Mouse (Mus musculus): ENCODE results near the gene Klc3. TPM values are rescaled to one million over a fixed set of nuclear protein-coding genes. Genes with fewer than 3 reads are reported as not detected.
A peak's percentile ranks its signal among the peaks of the same experiment; 100 is the strongest.

Gene Klc3
- total and polyA plus RNA-seq, 2 experiments from 2014 or later, result 2.3 to 2.7 TPM

GRCm38 (mm10) chr7:19424051-19424450, 20.1 kb upstream of the Klc3 start:
- H3K27ac ChIP-seq, result no peak overlapping the region
- ATAC-seq (no peak), DNase-seq (ENCODE audit: low spot score) (no peak)
- H3K4me3 ChIP-seq (ENCODE audit: low read length), result no peak overlapping the region
- peaks cover 37% of the 10 kb centered on the region for H3K36me3 ChIP-seq (ENCODE audit: insufficient read depth, low read length)
- H3K4me1 ChIP-seq (ENCODE audit: insufficient read depth, low read length), result no peaks in the 10 kb centered on the region
- no peak overlapping the region for H3K4me2 ChIP-seq (ENCODE audit: low read depth, low read length)
- no peak for TF ChIP-seq CTCF (IDR thresholded peaks at IDR 0.05; ENCODE audit: low read depth)
- 64% methylated on average over 4 of the region's 4 CpGs for WGBS
- H3K9ac ChIP-seq (replicated peaks; ENCODE audit: low read length), result no peak overlapping the region
- H3K9me3 ChIP-seq (ENCODE audit: low read length), result no peaks in the 10 kb centered on the region
- peaks cover 5% of the 10 kb centered on the region; the same call in 1 of the 2 replicates for H3K27me3 ChIP-seq (ENCODE audit: insufficient read depth, low read length)

GRCm38 (mm10) chr7:19423083-19423482, 19.2 kb upstream of the Klc3 start:
- WGBS, result 87% methylated on average over 3 of the region's 3 CpGs

DNA sequence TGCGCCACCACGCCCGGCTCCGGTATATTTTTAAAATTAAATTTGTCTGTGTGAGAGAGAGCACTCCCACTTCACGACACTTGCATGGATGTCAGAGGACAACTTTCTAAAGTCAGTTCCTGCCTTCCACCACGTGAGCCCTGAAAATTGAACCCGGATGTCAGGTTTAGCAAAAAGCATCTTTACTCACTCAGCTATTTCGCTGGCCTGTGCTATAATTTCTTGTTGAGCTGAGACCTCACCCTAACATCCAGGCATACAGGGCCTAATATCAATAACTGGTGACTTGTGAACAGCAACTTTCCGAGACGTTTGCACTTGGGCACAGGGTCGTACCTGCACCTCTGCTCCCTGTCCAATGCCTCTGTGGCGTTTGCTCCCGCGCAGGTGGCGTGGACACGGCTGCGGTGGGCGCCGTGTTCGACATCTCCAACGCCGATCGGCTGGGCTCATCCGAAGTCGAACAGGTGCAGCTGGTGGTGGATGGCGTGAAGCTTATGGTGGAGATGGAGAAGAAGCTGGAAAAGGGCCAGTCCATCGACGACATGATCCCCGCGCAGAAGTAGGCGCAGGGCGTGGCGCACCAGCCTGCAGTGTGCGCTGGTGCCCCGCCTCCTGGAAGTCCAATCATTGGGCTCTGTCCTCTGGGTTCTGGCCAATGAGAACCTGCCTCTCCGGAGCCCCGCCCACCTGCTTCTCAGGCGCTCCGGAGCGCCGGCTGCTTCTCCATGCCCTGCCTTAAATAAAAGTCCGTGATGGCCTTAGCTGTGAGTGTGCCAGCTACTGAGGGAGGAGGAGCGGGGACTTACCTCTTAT, 17.1 kb upstream of the Klc3 start:
- Histone ChIP-seq H3K27ac (no peak overlapping the region), H3K4me3 (ENCODE audit: low read length) (peak overlapping the region; percentile 41), H3K4me2 (ENCODE audit: low read depth, low read length) (peak overlapping the region; percentile 66), H3K27me3 (ENCODE audit: insufficient read depth, low read length) (peaks cover 5% of the 10 kb centered on the region; the same call in 1 of the 2 replicates), H3K36me3 (ENCODE audit: insufficient read depth, low read length) (peaks cover 14% of the 10 kb centered on the region), H3K9ac (replicated peaks; ENCODE audit: low read length) (0 out of 2 replicates have a peak overlapping the region, but pooled peaks have one; percentile 9), H3K4me1 (ENCODE audit: insufficient read depth, low read length) (no peaks in the 10 kb centered on the region), H3K9me3 (ENCODE audit: low read length) (no peaks in the 10 kb centered on the region)
- WGBS, result 12% methylated on average over 43 of the region's 43 CpGs
- no peak for TF ChIP-seq CTCF (IDR thresholded peaks at IDR 0.05; ENCODE audit: low read depth)
- DNase-seq (ENCODE audit: low spot score) (peak; percentile 95), ATAC-seq (peak; percentile 95)

More at GRCm38 (mm10) chr7:19423083-19423482, 19.2 kb upstream of the Klc3 start:
- Histone ChIP-seq H3K27me3 (ENCODE audit: insufficient read depth, low read length) (peaks cover 5% of the 10 kb centered on the region; the same call in 1 of the 2 replicates), H3K27ac (no peak overlapping the region), H3K36me3 (ENCODE audit: insufficient read depth, low read length) (peaks cover 27% of the 10 kb centered on the region), H3K4me2 (ENCODE audit: low read depth, low read length) (no peak overlapping the region), H3K9ac (replicated peaks; ENCODE audit: low read length) (no peak overlapping the region), H3K9me3 (ENCODE audit: low read length) (no peaks in the 10 kb centered on the region), H3K4me3 (ENCODE audit: low read length) (no peak overlapping the region), H3K4me1 (ENCODE audit: insufficient read depth, low read length) (no peaks in the 10 kb centered on the region)
- DNase-seq (ENCODE audit: low spot score) (no peak), ATAC-seq (no peak)
- TF ChIP-seq CTCF (IDR thresholded peaks at IDR 0.05; ENCODE audit: low read depth), result no peak

GRCm38 (mm10) chr7:19420121-19420520, 16.2 kb upstream of the Klc3 start:
- no peak overlapping the region for H3K27ac ChIP-seq
- H3K9me3 ChIP-seq (ENCODE audit: low read length), result no peaks in the 10 kb centered on the region
- 9% methylated on average over 28 of the region's 28 CpGs for WGBS
- H3K4me2 ChIP-seq (ENCODE audit: low read depth, low read length), result peak overlapping the region; percentile 38
- H3K4me3 ChIP-seq (ENCODE audit: low read length), result no peak overlapping the region
- DNase-seq (ENCODE audit: low spot score), result no peak
- H3K4me1 ChIP-seq (ENCODE audit: insufficient read depth, low read length), result no peaks in the 10 kb centered on the region
- no peak for ATAC-seq
- 0 out of 2 replicates have a peak, but pooled peaks cover 5% of the 10 kb centered on the region for H3K36me3 ChIP-seq (ENCODE audit: insufficient read depth, low read length)
- peaks cover 5% of the 10 kb centered on the region; the same call in 1 of the 2 replicates for H3K27me3 ChIP-seq (ENCODE audit: insufficient read depth, low read length)
- no peak for TF ChIP-seq CTCF (IDR thresholded peaks at IDR 0.05; ENCODE audit: low read depth)
- H3K9ac ChIP-seq (replicated peaks; ENCODE audit: low read length), result no peak overlapping the region

DNA sequence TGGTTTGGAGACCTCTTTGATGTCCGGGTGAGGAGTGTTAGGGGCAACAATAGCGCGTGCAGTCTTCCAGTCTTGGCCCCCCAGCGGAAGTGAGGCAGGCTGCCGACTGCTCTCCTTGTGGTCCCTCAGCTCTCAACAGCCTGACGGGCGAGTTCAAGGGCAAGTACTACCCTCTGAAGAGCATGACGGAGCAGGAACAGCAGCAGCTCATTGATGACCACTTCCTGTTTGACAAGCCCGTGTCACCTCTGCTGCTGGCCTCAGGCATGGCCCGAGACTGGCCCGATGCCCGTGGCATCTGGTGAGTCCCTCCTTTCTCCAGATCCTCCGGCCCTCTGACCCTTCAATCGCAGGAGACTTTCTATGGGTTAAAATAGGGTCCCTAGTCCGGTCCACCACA, 12.7 kb upstream of the Klc3 start:
- Histone ChIP-seq H3K9ac (replicated peaks; ENCODE audit: low read length) (no peak overlapping the region), H3K4me3 (ENCODE audit: low read length) (no peak overlapping the region), H3K36me3 (ENCODE audit: insufficient read depth, low read length) (no peaks in the 10 kb centered on the region), H3K9me3 (ENCODE audit: low read length) (no peaks in the 10 kb centered on the region), H3K4me2 (ENCODE audit: low read depth, low read length) (no peak overlapping the region), H3K27me3 (ENCODE audit: insufficient read depth, low read length) (peaks cover 5% of the 10 kb centered on the region; the same call in 1 of the 2 replicates), H3K4me1 (ENCODE audit: insufficient read depth, low read length) (no peaks in the 10 kb centered on the region), H3K27ac (no peak overlapping the region)
- ATAC-seq (no peak), DNase-seq (ENCODE audit: low spot score) (no peak)
- no peak for TF ChIP-seq CTCF (IDR thresholded peaks at IDR 0.05; ENCODE audit: low read depth)
- 86% methylated on average over 15 of the region's 15 CpGs for WGBS

GRCm38 (mm10) chr7:19413525-19413924, 9.6 kb upstream of the Klc3 start:
- TF ChIP-seq CTCF (IDR thresholded peaks at IDR 0.05; ENCODE audit: low read depth), result no peak
- Histone ChIP-seq H3K4me3 (ENCODE audit: low read length) (no peak overlapping the region), H3K27ac (no peak overlapping the region), H3K9ac (replicated peaks; ENCODE audit: low read length) (no peak overlapping the region), H3K9me3 (ENCODE audit: low read length) (no peaks in the 10 kb centered on the region), H3K4me1 (ENCODE audit: insufficient read depth, low read length) (no peaks in the 10 kb centered on the region), H3K36me3 (ENCODE audit: insufficient read depth, low read length) (no peaks in the 10 kb centered on the region), H3K27me3 (ENCODE audit: insufficient read depth, low read length) (no peaks in the 10 kb centered on the region), H3K4me2 (ENCODE audit: low read depth, low read length) (no peak overlapping the region)
- 88% methylated on average over 3 of the region's 3 CpGs for WGBS
- ATAC-seq (no peak), DNase-seq (ENCODE audit: low spot score) (no peak)

GRCm38 (mm10) chr7:19411783-19412182, 7.9 kb upstream of the Klc3 start:
- H3K4me3 ChIP-seq (ENCODE audit: low read length), result no peak overlapping the region
- H3K36me3 ChIP-seq (ENCODE audit: insufficient read depth, low read length), result no peaks in the 10 kb centered on the region
- H3K4me1 ChIP-seq (ENCODE audit: insufficient read depth, low read length), result no peaks in the 10 kb centered on the region
- no peaks in the 10 kb centered on the region for H3K9me3 ChIP-seq (ENCODE audit: low read length)
- no peak overlapping the region for H3K27ac ChIP-seq
- no peak overlapping the region for H3K4me2 ChIP-seq (ENCODE audit: low read depth, low read length)
- no peaks in the 10 kb centered on the region for H3K27me3 ChIP-seq (ENCODE audit: insufficient read depth, low read length)
- no peak for ATAC-seq
- no peak for DNase-seq (ENCODE audit: low spot score)
- 70% methylated on average over 5 of the region's 5 CpGs for whole genome bisulfite sequencing
- no peak overlapping the region for H3K9ac ChIP-seq (replicated peaks; ENCODE audit: low read length)
- no peak for TF ChIP-seq CTCF (IDR thresholded peaks at IDR 0.05; ENCODE audit: low read depth)

Measured in hindbrain, postnatal 0 days (tissue).